Mouse (Mus musculus): Measurements from ENCODE around the gene Etv3. TPM values are rescaled to one million over a fixed set of nuclear protein-coding genes. Genes with fewer than 3 reads are reported as not detected.

Etv3 gene
- polyA plus RNA-seq, 1 experiment from 2014 or later, result 7.7 TPM

- Histone ChIP-seq H3K27me3 (ENCODE audit: control insufficient read depth, insufficient read depth, low read length) (peaks cover 4% of the 10 kb centered on the region; the same call in 1 of the 2 replicates), H3K36me3 (ENCODE audit: control insufficient read depth, insufficient read depth, low read length) (no peaks in the 10 kb centered on the region), H3K4me3 (ENCODE audit: low read depth, low read length) (no peak overlapping the region), H3K4me1 (ENCODE audit: control insufficient read depth, insufficient read depth, low read length) (no peaks in the 10 kb centered on the region), H3K4me2 (no peak overlapping the region), H3K27ac (ENCODE audit: low read depth, low read length) (no peak overlapping the region), H3K9ac (ENCODE audit: low read depth, low read length) (no peak overlapping the region), H3K9me3 (replicated peaks; ENCODE audit: control insufficient read depth, low read length) (no peaks in the 10 kb centered on the region)
- no peak for ATAC-seq (replicated peaks; ENCODE audit: insufficient number of reproducible peaks, low FRiP score, low TSS enrichment)
- WGBS (ENCODE audit: insufficient replicate concordance), result 73% methylated on average over 24 of the region's 24 CpGs
These were observed 24.8 kb upstream of the Etv3 start for GRCm38 (mm10) chr3:87500088-87501055.

DNA sequence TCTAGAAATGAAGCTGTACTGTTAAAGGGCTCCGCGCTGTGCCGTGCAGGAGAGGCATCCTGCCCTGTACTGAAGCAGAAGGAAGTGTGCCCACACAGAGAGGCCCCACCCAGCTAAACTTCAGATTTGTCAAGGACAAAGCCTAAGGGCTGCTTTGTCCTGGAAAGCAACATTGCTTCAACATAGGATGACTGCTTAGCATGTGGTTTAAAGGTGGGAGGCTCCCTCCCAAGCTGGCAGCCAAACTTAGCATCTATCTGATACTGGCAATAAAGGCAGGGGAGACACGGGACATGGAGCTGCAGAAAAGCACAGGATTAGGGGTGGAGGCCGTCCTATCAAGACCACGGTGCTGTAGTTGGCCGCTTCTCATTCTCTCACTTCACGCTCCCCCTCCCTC lies 24.1 kb upstream of the Etv3 start:
- Histone ChIP-seq H3K9ac (ENCODE audit: low read depth, low read length) (no peak overlapping the region), H3K9me3 (replicated peaks; ENCODE audit: control insufficient read depth, low read length) (no peaks in the 10 kb centered on the region), H3K4me1 (ENCODE audit: control insufficient read depth, insufficient read depth, low read length) (no peaks in the 10 kb centered on the region), H3K4me2 (no peak overlapping the region), H3K4me3 (ENCODE audit: low read depth, low read length) (no peak overlapping the region), H3K27me3 (ENCODE audit: control insufficient read depth, insufficient read depth, low read length) (peaks cover 4% of the 10 kb centered on the region; the same call in 1 of the 2 replicates), H3K36me3 (ENCODE audit: control insufficient read depth, insufficient read depth, low read length) (no peaks in the 10 kb centered on the region), H3K27ac (ENCODE audit: low read depth, low read length) (no peak overlapping the region)
- WGBS (ENCODE audit: insufficient replicate concordance), result 45% methylated on average over 8 of the region's 8 CpGs
- ATAC-seq (replicated peaks; ENCODE audit: insufficient number of reproducible peaks, low FRiP score, low TSS enrichment), result no peak

DNA sequence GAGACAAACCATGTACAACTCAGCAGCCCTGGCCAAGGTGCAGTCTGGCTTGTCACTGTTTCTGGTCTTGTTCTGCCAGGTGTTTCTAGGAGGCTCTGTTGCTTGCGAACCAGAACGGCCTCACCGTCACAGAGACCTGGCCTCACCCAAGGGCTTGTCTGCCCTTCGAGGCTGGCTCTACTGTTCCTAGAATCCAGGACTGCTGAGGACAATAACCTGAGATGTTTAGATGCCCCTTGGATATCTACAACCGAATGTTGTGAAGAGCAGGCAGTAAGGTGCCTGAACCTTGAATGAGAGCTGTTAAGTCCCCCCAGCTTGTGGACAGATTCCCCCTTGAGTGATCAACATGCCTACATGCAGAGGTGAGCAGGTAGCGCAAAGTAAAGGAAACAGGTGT lies 22.4 kb upstream of the Etv3 start:
- Histone ChIP-seq H3K27ac (ENCODE audit: low read depth, low read length) (no peak overlapping the region), H3K27me3 (ENCODE audit: control insufficient read depth, insufficient read depth, low read length) (peaks cover 4% of the 10 kb centered on the region; the same call in 1 of the 2 replicates), H3K36me3 (ENCODE audit: control insufficient read depth, insufficient read depth, low read length) (no peaks in the 10 kb centered on the region), H3K4me3 (ENCODE audit: low read depth, low read length) (no peak overlapping the region), H3K9me3 (replicated peaks; ENCODE audit: control insufficient read depth, low read length) (no peaks in the 10 kb centered on the region), H3K4me2 (no peak overlapping the region), H3K9ac (ENCODE audit: low read depth, low read length) (no peak overlapping the region), H3K4me1 (ENCODE audit: control insufficient read depth, insufficient read depth, low read length) (no peaks in the 10 kb centered on the region)
- WGBS (ENCODE audit: insufficient replicate concordance), result 84% methylated on average over 6 of the region's 6 CpGs
- no peak for ATAC-seq (replicated peaks; ENCODE audit: insufficient number of reproducible peaks, low FRiP score, low TSS enrichment)

DNA sequence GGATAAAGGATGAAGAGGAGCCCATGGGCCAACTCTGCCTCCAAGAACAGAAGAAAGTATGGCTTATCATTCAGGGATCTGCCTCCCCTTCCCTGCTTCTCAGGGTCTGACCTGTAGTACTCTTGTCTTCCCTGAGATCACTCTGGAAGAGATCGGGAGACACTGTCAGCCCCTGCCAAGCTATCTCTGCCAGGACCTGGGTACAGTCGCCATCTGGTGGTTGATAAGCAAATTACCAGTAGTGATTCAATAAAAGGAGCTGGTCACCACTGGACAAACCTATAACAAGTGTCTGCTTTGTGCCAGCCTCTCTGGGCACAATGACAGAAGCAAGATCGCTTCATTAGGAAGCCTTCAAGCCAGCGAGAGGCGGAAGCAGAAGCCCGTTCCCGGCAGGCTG lies 20.9 kb upstream of the Etv3 start:
- Histone ChIP-seq H3K9ac (ENCODE audit: low read depth, low read length) (no peak overlapping the region), H3K36me3 (ENCODE audit: control insufficient read depth, insufficient read depth, low read length) (no peaks in the 10 kb centered on the region), H3K4me2 (no peak overlapping the region), H3K27me3 (ENCODE audit: control insufficient read depth, insufficient read depth, low read length) (peaks cover 4% of the 10 kb centered on the region; the same call in 1 of the 2 replicates), H3K4me1 (ENCODE audit: control insufficient read depth, insufficient read depth, low read length) (peaks cover 9% of the 10 kb centered on the region), H3K9me3 (replicated peaks; ENCODE audit: control insufficient read depth, low read length) (no peaks in the 10 kb centered on the region), H3K4me3 (ENCODE audit: low read depth, low read length) (no peak overlapping the region), H3K27ac (ENCODE audit: low read depth, low read length) (no peak overlapping the region)
- 26% methylated on average over 7 of the region's 7 CpGs for WGBS (ENCODE audit: insufficient replicate concordance)
- no peak for ATAC-seq (replicated peaks; ENCODE audit: insufficient number of reproducible peaks, low FRiP score, low TSS enrichment)

DNA sequence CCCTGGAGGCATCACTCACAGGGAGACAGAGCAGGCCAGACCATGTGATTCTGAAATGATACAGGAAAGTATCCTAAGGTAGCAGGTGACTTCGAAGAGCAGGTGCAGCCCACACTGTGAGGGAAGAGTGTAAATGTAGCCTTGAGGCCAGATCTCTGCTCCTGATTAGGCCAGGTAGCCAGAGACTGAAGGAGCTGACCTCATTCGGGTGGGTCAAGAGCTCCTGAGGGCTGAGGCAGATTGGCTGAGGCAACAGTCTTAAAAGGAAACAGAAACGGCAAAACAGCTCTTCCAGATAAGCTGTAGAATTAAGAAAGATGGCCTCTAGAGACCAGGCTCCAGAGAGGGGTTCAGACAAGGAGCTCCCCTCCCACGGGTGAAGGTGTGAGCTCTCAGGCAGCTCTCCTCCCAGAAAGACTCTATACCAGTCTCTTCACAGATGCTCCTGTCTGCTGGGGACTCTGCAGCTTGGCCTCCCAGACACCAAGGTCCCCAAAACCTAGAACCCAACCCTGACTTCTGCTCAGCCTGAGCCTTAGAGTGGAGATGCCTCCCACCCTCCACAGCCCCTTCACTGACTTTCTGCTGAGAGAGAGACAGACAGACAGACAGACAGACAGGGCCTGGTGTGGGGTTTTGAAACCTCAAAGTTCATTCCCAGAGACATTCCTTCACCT lies 20.3 kb upstream of the Etv3 start:
- Histone ChIP-seq H3K4me3 (ENCODE audit: low read depth, low read length) (no peak overlapping the region), H3K9me3 (replicated peaks; ENCODE audit: control insufficient read depth, low read length) (no peaks in the 10 kb centered on the region), H3K4me1 (ENCODE audit: control insufficient read depth, insufficient read depth, low read length) (peaks cover 14% of the 10 kb centered on the region), H3K27me3 (ENCODE audit: control insufficient read depth, insufficient read depth, low read length) (peaks cover 2% of the 10 kb centered on the region; the same call in 1 of the 2 replicates), H3K36me3 (ENCODE audit: control insufficient read depth, insufficient read depth, low read length) (no peaks in the 10 kb centered on the region), H3K27ac (ENCODE audit: low read depth, low read length) (no peak overlapping the region), H3K4me2 (no peak overlapping the region), H3K9ac (ENCODE audit: low read depth, low read length) (no peak overlapping the region)
- 42% methylated on average over 4 of the region's 4 CpGs for WGBS (ENCODE audit: insufficient replicate concordance)
- no peak for ATAC-seq (replicated peaks; ENCODE audit: insufficient number of reproducible peaks, low FRiP score, low TSS enrichment)

DNA sequence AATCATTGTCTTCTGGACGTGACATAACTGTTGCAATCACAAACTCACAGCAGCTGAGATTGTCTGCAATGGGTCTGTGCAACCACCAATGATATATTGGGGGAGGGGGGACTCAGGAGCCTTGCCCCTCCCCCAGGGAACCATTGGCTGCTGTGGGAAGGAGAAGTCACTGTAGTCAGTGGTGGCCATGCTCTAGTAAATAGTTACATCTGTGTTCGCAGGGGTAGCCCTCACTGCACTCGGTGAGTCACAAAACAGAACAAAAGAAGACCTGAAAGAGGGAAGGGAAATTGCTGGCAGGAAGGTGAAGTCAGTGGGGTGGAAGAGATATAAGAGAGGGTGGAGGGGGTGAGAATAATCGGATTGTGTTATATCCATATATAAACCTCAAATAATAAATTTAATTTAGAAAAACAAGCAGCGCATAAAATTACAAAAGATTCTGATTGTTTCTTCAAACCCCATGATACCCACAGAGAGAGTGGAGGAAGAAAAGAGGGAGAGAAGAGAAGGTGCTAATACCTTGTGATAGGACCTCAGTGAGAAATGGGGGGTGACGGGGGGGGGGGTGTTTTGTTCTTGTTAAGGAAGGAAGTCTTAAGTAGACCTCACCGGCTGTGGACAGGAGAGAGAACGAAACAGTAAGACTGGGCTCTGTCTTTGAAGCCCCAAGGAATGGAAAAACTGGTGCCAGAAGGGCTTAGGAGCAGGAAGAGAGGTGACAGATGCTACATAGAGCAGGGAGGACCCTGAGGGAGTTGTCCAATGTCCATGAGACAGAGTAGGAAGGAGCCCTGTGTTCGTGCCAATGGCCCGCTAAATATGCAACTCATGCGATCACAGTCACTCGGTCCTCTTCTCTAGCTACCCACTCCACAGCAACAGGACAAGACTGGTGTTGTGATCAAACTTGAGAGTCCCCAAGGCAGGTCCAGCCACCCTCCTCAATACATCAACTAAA lies 18.5 kb upstream of the Etv3 start:
- H3K4me3 ChIP-seq (ENCODE audit: low read depth, low read length), result no peak overlapping the region
- no peaks in the 10 kb centered on the region for H3K9me3 ChIP-seq (replicated peaks; ENCODE audit: control insufficient read depth, low read length)
- no peaks in the 10 kb centered on the region; the same call in 1 of the 2 replicates for H3K27me3 ChIP-seq (ENCODE audit: control insufficient read depth, insufficient read depth, low read length)
- H3K9ac ChIP-seq (ENCODE audit: low read depth, low read length), result no peak overlapping the region
- WGBS (ENCODE audit: insufficient replicate concordance), result 69% methylated on average over 12 of the region's 12 CpGs
- H3K4me2 ChIP-seq, result no peak overlapping the region
- H3K27ac ChIP-seq (ENCODE audit: low read depth, low read length), result no peak overlapping the region
- H3K36me3 ChIP-seq (ENCODE audit: control insufficient read depth, insufficient read depth, low read length), result no peaks in the 10 kb centered on the region
- H3K4me1 ChIP-seq (ENCODE audit: control insufficient read depth, insufficient read depth, low read length), result peaks cover 15% of the 10 kb centered on the region
- ATAC-seq (replicated peaks; ENCODE audit: insufficient number of reproducible peaks, low FRiP score, low TSS enrichment), result no peak

GRCm38 (mm10) chr3:87508205-87508901 lies 16.9 kb upstream of the Etv3 start:
- 0 out of 2 replicates have a peak, but pooled peaks have one; percentile 55 for ATAC-seq (replicated peaks; ENCODE audit: insufficient number of reproducible peaks, low FRiP score, low TSS enrichment)
- Histone ChIP-seq H3K36me3 (ENCODE audit: control insufficient read depth, insufficient read depth, low read length) (no peaks in the 10 kb centered on the region), H3K9me3 (replicated peaks; ENCODE audit: control insufficient read depth, low read length) (no peaks in the 10 kb centered on the region), H3K4me2 (peak overlapping the region; percentile 58), H3K27ac (ENCODE audit: low read depth, low read length) (no peak overlapping the region), H3K4me3 (ENCODE audit: low read depth, low read length) (no peak overlapping the region), H3K4me1 (ENCODE audit: control insufficient read depth, insufficient read depth, low read length) (peaks cover 28% of the 10 kb centered on the region), H3K27me3 (ENCODE audit: control insufficient read depth, insufficient read depth, low read length) (no peaks in the 10 kb centered on the region), H3K9ac (ENCODE audit: low read depth, low read length) (no peak overlapping the region; the same call in 1 of the 2 replicates)
- WGBS (ENCODE audit: insufficient replicate concordance), result 27% methylated on average over 17 of the region's 17 CpGs

Measured in heart, embryonic 11.5 days (tissue).